Mouse (Mus musculus): Measurements from ENCODE around the gene 1700034J05Rik.

Gene 1700034J05Rik

DNA sequence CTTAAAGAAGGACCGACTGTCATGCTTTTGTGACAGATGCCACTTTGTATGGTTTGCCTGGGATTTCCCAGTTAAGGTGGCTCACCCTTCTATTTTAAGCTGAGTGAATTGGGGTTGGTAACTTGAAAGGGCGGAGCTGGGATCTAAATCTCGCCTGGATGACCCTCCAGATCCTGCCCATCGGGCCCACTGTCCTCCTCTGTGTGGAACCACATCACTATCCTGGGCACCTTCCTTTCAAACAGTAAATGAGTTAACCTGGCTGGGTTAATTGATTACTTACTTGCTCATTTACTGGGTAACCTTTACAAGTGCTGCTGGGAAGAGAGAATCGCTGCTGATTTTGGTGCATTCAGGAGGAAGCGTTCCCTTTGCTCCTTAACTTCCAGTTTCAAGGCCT is 35.9 kb downstream of the 1700034J05Rik start:
- DNase-seq (ENCODE audit: low read depth) = no peak

DNA sequence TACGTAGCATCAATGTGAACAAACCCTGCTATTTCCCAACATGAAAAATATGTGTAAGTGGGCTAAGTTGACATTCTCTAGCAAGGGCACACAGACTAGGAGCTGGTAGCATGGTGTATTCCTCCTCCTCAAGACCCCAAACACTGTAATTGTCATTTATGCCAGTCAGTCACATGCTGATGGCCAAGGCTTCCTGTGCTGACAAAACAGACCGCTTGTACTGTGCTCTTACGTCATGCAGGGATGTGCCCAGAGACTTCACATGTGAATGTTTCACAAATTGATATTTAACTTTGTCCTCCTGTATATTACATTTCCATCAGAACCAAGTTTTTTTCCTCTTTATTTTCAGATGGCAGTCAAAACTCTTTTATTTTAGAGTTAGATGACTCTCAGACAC is 36.8 kb downstream of the 1700034J05Rik start:
- peak; percentile 26 for DNase-seq (ENCODE audit: low read depth)

DNA sequence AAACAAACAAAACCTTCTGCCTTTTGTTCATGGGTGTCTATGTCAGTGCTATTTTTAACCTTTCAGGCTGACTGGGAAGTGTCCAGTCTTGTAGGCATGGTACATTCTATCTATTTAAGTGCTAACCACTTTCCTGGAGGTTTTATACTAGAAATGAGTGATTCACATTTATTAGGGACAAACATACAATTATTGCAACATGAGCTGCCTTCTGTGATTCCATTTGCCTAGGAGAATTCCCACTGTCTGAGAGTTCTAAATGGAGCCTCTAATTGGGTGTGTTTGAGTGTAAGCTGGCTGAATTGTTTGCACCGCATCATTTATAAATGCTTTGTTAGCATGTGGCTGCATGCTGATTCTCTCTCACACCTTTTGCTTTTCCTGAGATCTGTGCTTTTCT is 38.4 kb downstream of the 1700034J05Rik start:
- no peak for DNase-seq (ENCODE audit: low read depth)

DNA sequence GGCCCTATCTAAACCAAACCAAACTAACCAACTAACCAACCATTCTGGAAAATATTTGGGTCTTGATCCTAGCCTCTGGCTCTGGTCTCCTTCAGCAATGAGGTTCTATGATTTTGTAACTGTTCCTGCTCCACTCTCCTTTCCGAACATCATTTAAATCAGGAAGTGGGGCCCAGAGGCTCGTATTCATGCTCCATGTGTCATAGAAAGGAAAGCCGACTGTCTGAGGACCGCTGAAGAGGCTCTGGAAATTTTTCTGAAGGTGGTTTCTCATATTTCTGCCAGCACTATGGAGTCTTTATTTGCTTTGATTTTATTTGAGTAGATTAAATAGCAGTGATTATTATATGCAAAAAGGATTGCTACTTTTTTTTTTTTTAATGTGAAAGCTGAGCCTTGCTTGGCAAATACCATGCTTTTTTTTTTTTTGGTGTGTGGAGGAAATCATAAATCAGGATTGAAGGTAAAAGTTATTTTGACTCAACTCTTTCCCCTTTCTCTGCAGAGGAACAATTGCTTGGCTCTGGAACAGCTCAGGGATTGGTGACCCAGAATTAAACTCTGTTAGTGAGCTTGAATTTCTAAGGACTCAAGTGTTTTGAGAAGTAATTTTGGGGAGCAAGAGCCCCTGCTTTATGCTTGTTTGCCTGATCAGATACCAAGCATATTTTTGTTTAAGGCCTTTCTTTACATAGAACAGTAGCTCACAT is 40.6 kb downstream of the 1700034J05Rik start:
- no peak for DNase-seq (ENCODE audit: low read depth)

DNA sequence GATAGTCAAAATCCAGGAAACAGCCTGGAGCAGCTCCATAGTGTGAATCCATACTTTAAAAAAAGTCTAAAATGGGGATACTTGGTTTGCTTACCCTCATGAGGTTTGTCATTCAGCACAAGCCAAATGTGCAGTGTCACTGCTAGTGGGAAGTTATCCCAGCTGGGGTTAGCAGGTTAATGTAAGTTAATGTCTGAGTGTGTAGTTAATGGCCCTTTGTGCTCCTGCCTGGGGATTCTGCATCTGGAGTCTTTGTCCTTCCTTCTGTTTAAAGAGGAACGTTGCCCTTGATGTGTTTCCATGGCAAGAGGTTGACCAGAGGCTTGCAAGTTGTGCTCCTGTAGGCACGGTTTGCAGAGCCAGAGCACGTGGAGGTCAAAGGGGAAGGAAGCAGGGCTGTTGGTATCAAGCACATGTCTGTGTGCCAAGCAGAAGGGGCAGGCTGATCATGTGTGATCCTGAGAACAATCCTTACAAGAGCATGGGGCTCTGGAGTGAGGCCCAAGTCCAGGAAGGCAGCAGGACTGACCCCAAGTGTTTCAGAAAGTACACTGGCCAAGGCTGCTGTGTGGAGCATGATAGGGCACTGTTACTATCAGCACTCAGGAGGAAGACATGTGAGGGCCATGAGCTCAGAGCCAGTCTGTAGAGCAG is 41.3 kb downstream of the 1700034J05Rik start:
- peak; percentile 53 for DNase-seq (ENCODE audit: low read depth)

DNA sequence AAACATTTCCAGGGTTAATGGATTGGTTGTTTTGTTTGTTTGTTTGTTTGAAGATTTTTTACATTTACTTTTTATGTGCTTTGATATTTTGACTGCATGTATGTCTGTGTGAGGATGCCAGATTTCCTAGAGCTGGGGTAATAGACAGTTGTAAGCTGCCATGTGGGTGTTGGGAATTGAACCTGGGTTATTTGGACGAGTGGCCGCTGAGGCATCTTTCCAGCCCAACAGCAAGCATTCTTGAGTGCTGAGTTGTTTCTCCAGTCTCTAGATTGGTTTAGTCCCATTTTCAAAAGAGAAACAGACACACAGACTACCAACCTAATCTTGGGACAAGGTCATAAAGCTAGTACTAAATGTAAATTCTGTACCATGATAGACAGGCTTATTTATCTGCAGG is 43.4 kb downstream of the 1700034J05Rik start:
- no peak for DNase-seq (ENCODE audit: low read depth)

DNA sequence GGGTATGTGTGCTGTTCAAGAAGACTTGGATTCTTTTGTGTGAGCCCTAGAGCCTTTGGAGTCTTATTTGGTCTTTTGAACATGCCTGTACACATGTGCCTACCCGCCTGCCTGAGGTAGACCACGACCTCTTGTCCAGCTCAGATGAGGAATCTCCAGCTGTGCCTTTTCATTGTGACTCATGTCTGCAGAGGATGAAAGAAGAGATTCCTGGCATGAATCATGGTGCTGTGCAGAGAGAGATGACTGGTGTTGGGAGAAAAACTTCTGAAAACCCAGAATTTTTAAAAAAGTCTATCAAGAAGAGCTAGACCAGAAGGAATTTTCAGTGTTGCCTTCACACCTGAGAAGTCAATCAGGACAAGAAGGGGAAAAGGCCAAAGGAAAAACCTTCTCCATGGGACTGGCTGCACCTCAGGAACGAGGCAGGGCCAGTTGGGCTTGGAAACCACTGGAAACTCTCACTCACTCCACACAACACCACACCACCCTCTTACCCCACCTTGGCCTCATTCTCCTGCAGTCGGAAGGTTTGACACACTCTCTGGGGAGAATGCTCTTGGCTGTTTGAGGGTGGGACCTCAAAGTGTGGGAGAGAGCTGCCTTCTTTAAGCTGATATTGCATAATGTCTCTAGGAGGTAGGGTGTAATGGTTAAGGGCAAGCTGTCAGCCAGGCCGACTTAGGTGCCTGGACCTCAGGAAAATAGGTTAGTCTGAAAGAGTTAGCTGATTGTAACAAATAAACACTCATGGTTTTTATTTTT is 44.3 kb downstream of the 1700034J05Rik start:
- peak; percentile 87 for DNase-seq (ENCODE audit: low read depth)

DNA sequence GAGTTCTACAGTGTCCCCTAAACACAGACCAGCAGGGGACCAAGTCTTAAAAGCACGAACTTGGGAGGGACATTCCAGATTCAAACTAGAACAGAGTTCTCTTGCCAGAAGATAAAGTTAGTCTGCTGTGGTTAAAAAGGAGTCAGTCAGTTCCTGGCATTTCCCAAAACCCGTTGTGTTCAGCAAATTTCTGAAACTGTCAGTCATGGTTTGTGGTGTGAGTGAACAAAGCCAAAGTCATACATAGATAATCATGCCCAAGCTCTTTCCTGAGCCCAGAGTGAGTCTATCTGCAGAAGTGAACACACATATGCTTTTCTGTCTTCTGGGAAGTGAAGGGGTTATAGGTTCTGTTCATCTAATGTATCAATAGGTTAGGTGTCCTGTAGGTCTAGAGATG is 45.4 kb downstream of the 1700034J05Rik start:
- peak; percentile 92 for DNase-seq (ENCODE audit: low read depth)

DNA sequence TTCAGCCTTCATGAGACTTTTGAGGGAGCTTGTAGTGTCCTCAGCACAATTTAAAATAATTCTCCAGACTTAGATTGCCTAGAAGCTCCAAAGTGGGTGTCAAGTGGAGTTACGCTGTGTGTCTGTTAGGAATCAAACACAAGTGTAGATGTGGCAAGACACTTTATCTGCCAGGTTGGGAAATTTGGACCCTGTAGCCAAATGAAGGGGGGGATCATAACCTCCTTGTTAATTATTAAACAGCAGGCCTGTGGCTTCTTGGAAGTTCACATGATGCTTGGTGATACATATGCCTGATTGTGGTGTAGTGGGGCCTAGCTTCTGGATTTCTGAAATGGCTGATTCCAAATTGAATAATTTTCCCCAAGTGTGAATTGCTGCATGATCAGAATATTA is 46.4 kb downstream of the 1700034J05Rik start:
- DNase-seq (ENCODE audit: low read depth) = no peak

DNA sequence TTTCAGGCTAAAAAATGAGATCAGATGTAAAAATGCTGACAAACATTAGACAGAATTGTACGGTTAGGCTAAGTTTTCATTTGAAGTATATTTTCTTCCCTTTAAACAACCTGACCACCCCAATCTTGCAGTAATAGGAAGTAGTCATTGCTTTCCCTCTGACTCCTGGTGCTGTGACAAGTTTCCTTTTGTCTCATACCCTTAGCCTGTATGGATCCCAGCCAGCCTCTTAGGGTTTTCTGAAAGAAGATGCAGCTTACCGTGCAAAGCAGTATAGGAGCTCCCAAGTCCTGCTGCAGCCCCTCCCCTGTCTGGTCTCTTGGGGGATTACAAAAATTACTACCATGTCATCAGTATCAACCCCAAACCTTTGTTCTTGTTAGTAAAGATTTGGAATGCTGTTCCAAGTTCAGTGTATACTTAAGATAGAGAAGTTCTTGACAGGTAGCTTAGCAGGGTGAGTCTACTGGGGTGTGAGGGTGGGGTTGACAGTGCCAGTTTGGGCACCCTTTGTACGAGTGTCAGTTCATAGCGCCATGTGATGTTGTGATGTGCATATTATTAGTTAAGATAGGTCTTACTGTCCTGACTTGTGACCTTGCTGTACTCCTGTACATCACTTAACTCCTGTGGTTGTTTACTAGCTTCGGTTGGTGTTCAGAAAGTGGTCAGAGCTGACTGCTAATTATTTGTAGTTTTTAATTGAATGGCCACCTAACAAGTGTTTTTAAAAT is 47.0 kb downstream of the 1700034J05Rik start:
- no peak for DNase-seq (ENCODE audit: low read depth)

DNA sequence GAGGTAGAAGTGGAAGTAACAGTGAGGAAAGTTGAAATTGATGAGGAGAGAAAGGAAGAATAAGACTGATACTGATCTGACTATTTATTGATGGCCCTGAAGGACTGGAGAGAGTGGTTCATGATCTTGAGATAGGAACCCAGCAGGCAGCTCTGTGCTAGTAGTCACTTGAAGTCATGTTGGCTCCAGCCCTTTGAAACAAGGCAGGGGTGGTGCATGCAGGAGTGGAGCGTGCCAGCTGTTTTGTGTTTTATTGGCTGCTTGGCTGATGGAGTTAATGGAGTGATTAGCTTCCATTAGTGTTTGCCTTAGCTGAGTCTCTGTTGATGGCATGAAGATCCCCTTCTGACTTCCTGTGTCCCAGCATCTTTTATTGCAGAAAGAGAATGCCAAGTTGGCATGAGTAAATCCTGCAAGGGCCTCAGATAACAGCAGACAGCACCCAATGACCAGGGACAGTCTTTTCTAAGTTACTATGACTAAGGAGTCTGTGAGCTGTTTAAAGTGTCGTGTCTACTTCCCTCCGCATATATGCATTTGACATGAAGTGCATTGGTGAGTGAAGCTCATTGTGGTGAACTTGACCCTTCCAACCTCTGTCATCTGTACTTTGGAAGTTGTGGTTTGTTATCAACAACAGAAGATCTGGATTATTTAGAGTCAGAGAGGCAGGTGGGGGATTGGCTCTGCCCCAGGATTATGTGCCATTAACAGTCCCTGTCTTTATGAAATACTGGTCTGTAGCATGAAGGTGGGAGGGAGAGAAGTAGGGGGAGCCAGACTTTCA is 48.0 kb downstream of the 1700034J05Rik start:
- peak; percentile 61 for DNase-seq (ENCODE audit: low read depth)

DNA sequence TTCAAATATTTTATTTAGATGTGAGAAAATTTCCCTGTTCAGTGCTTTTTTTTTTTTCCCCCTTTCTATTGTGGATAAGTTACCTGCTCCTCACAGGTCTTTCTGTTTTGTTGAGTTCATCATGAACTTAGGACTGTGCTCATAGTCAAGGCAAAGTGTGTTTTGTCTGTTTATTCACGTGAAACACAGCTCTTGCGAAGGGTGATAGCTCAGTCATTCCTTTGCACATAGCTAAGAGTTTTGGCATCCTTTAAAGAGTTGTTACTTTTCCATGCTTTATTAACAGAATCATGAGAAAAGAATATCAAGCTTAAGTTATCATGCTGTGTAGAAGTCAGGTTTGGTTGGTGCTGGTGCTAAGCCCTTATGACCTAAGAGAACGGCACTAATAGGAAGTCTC is 49.5 kb downstream of the 1700034J05Rik start:
- DNase-seq (ENCODE audit: low read depth) = no peak

DNA sequence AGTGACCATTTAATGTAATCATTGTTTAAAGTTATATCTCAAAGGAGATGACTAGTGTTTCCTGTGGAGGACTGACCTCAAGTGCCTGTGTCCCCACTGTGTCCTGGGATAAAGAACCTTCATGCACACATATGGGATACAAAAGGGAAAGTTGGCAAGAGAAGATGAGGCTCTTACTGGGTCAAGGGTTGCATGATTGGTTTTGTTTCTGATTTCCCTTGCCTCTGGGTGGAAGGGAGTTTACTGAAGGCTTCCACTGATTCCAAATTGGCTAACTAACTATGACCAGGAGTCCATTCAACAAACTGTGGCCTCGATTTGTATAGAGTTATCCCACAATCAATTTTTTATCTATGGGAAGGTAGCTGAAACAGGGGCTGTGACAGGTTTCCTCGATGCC is 50.6 kb downstream of the 1700034J05Rik start:
- no peak for DNase-seq (ENCODE audit: low read depth)

DNA sequence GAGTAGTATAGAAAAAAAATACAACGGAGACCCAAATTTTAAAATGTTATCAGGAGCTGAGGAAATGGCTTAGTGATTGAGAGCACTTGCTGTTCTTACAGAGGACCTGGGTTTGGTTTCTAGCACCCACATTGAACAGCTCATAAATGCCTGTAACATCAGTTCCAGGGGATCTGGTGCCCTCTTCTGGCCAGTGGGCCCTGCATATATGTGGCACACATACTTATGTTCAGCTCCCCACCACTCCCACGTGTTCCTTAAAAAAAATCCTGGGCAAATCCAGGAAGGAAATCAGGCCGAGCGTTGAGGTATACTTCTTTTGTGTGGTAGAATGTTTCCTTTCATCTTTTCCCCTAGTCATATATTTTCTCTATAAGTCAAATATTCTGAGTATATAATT is 52.3 kb downstream of the 1700034J05Rik start:
- no peak for DNase-seq (ENCODE audit: low read depth)
